Mouse (Mus musculus) adrenal gland, postnatal 36 days (tissue): ENCODE measurements at regions not wholly inside any gene's neighbourhood (a gene's known extent, or its start where the extent isn't known, plus 50 kb on each side); places are given as distances from the start of the nearest gene placed in this dataset.
A peak's percentile ranks its signal among the peaks of the same experiment; 100 is the strongest.

Experiments
- DNase-seq, 2 experiments: peaks; one replicate each; pipeline ENCODE4 v3.0.0; 2021; ENCODE audit warnings: mixed read lengths in 1 of 2

- peak; percentile 23 to 63 for DNase-seq
Observed at GRCm38 (mm10) chr6:53143846-53144584, 75.6 kb upstream of the Jazf1 start.

GRCm38 (mm10) chr6:53134410-53134809 lies 66.0 kb upstream of the Jazf1 start:
- no peak for DNase-seq

GRCm38 (mm10) chr6:53130717-53131330 lies 62.4 kb upstream of the Jazf1 start:
- DNase-seq: no peak

GRCm38 (mm10) chr6:53126776-53127175 lies 58.3 kb upstream of the Jazf1 start:
- DNase-seq: no peak

GRCm38 (mm10) chr6:53124800-53125450 lies 56.5 kb upstream of the Jazf1 start:
- peak in 1 of 2 experiments; percentile 5 for DNase-seq

- DNase-seq: no peak
Observed at GRCm38 (mm10) chr6:53120385-53120784, 52.0 kb upstream of the Jazf1 start.
